Mouse (Mus musculus) stomach, embryonic 14.5 days (tissue): ENCODE data around the gene Carmil3. TPM values are rescaled to one million over a fixed set of nuclear protein-coding genes. Genes with fewer than 3 reads are reported as not detected.

Experiments used
- ATAC-seq: fragments of 200-750 bp; cut with Nextera tagmentation; 2 replicates; pipeline ENCODE4 v1.8.0; 2017; ENCODE audit warnings: low read depth, moderate TSS enrichment; ENCODE audit not compliant: insufficient number of reproducible peaks, insufficient read depth, low FRiP score
- H3K27ac ChIP-seq: fragments of 300-500 bp; sonication (generic); 2 replicates; pipeline ENCODE4 v1.5.1; 2014; ENCODE audit warnings: mild to moderate bottlenecking, low read length, moderate library complexity, mixed read lengths
- H3K27me3 ChIP-seq: fragments of 300-500 bp; sonication (generic); 2 replicates; pipeline ENCODE4 v1.6.1; 2014; ENCODE audit warnings: low read length, control low read depth, mixed read lengths; ENCODE audit not compliant: control insufficient read depth, insufficient read depth
- H3K36me3 ChIP-seq: fragments of 300-500 bp; sonication (generic); 2 replicates; pipeline ENCODE4 v1.6.1; 2014; ENCODE audit warnings: mild to moderate bottlenecking, control low read depth, low read length, moderate library complexity, mixed read lengths; ENCODE audit not compliant: control insufficient read depth, insufficient read depth
- H3K4me1 ChIP-seq: fragments of 300-500 bp; sonication (generic); 2 replicates; pipeline ENCODE4 v1.6.1; 2014; ENCODE audit warnings: low read length, control low read depth, mixed read lengths; ENCODE audit not compliant: control insufficient read depth, insufficient read depth
- H3K4me2 ChIP-seq: fragments of 300-500 bp; sonication (generic); replicated peaks from 2 replicates; pipeline ENCODE4 v1.6.1; 2014; ENCODE audit warnings: low read depth, low read length, control low read depth
- H3K4me3 ChIP-seq: fragments of 300-500 bp; sonication (generic); 2 replicates; pipeline ENCODE4 v1.5.1; 2014; ENCODE audit warnings: low read depth, low read length, control low read depth
- H3K9ac ChIP-seq: fragments of 300-500 bp; sonication (generic); replicated peaks from 2 replicates; pipeline ENCODE4 v1.6.1; 2014; ENCODE audit warnings: low read depth, mild to moderate bottlenecking, control low read depth, low read length, moderate library complexity, mixed read lengths
- H3K9me3 ChIP-seq: fragments of 300-500 bp; sonication (generic); 2 replicates; pipeline ENCODE4 v1.6.1; 2016; ENCODE audit warnings: low read depth, low read length, control low read depth; ENCODE audit not compliant: control insufficient read depth
- whole genome bisulfite sequencing: fragments of 180-500 bp; shearing (Covaris S2); extraction: QIAGEN DNeasy Blood & Tissue Kit; methylation state at CpG from one replicate; pipeline ENCODE4 v1.1.7; 2014; 5-methylcytosine and 5-hydroxymethylcytosine counted together
- polyA plus RNA-seq: library from polyadenylated mRNA; unstranded; fragments of >200 nt; fragmentation: Nextera tagmentation; extraction: Ambion mirVana; gene quantifications from 2 replicates; pipeline ENCODE4 v1.2.1, GENCODE M21; 2014

The Carmil3 gene
- polyA plus RNA-seq, 1 experiment from 2014 or later: 4.4 TPM

DNA sequence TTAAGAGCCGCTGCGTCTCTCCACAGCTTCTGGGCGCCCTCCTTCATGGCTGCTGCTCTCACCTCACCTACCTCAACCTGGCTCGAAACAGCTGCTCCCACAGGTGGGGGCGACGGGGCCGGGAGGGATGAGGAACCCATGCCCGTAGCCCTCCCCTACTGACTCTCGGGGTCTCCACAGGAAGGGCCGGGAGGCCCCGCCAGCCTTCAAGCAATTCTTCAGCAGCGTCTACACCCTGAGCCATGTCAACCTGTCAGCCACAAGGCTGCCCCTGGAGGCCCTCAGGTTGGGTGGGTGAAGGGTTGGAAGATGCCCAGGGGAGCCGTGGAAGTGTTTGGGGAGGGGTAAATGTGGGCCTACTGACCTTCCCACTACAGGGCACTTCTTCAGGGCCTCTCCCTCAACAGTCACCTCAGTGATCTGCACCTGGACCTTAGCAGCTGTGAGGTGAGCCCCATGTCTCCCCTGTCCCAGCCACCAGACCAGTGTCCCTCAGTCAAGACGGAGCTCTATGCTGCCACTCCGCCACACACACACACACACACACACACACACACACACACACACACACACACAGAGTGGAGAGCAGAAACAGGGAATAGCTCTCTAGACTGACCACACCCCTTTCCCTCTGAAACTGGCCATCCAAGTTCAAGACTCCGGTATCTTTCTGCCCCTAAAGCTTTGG, 6.5 kb downstream of the Carmil3 start:
- Histone ChIP-seq H3K4me1 (peaks cover under 1% of the 10 kb centered on the region; the same call in 1 of the 2 replicates), H3K9ac (no peak overlapping the region), H3K4me2 (no peak overlapping the region), H3K9me3 (no peaks in the 10 kb centered on the region), H3K36me3 (no peaks in the 10 kb centered on the region), H3K27me3 (no peaks in the 10 kb centered on the region), H3K4me3 (no peak overlapping the region), H3K27ac (no peak overlapping the region)
- ATAC-seq: peak; percentile 12; the same call in 1 of the 2 replicates
- 63% methylated on average over 16 of the region's 16 CpGs for WGBS

DNA sequence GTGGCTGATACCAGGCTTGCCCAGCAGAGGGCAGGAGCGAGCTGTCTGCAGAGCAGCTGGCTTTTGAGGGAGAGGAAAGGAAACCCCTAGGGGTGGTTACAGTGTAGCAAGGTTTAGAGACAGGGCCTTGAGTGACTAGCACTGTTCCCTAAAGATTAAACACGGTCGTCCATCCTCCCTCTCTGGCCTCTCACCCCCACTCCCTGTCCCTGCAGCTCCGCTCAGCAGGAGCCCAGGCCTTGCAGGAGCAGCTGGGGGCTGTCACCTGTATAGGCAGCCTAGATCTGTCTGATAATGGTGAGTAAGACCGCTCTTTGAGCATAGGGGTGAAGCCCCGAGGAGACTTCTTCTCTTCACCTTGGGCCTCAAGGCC, 7.0 kb downstream of the Carmil3 start:
- Histone ChIP-seq H3K27ac (no peak overlapping the region), H3K9ac (no peak overlapping the region), H3K9me3 (no peaks in the 10 kb centered on the region), H3K27me3 (no peaks in the 10 kb centered on the region), H3K4me1 (no peaks in the 10 kb centered on the region), H3K4me2 (no peak overlapping the region), H3K4me3 (no peak overlapping the region), H3K36me3 (no peaks in the 10 kb centered on the region)
- WGBS: 16% methylated on average over 6 of the region's 6 CpGs
- ATAC-seq: peak; percentile 70

DNA sequence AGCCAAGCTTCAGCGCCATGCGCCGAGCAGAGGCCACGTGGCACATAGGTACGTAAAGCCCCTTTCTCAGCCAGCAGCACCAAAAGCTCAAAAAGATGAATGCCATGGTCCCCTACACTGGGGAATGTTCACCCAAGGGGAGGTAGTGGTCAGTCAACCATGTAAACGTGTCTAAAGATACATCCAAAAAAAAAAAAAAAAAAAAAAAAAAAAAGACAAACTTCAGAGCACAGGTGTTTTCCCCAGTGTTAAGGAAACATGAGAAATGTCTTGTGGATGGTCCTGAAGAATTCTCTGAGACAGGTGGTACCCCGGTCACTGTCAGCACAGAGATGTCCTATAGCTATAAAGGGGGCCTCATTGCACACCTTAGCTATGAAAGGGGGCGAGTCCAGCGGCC, 15.2 kb downstream of the Carmil3 start:
- no peaks in the 10 kb centered on the region for H3K4me1 ChIP-seq
- H3K27ac ChIP-seq: no peak overlapping the region
- H3K4me3 ChIP-seq: no peak overlapping the region
- WGBS: 82% methylated on average over 9 of the region's 9 CpGs
- no peaks in the 10 kb centered on the region for H3K36me3 ChIP-seq
- ATAC-seq: no peak
- H3K9me3 ChIP-seq: no peaks in the 10 kb centered on the region
- no peak overlapping the region for H3K9ac ChIP-seq
- H3K27me3 ChIP-seq: no peaks in the 10 kb centered on the region
- H3K4me2 ChIP-seq: no peak overlapping the region

DNA sequence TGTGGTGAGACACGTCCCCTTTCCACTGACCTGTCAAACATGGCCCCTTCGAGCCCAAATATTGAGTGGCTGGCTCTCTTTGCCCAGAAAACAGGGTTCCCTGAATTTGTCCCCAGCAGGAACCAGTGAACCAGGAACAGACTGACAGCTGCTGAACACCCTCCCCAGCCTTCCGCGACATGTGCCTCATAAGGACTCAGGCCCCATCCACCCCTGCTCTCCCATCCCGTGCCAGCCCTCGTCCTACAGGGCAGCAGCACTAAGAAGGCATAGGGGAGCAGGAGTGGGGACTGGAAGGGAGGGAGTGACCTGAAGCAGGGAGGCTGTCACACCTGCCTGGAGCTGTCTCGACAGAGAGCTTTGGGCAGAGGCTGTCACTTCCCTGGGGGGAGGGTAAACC, 17.4 kb downstream of the Carmil3 start:
- H3K27ac ChIP-seq: no peak overlapping the region
- no peak overlapping the region for H3K4me3 ChIP-seq
- no peaks in the 10 kb centered on the region for H3K36me3 ChIP-seq
- H3K4me1 ChIP-seq: no peaks in the 10 kb centered on the region
- no peaks in the 10 kb centered on the region for H3K9me3 ChIP-seq
- no peak overlapping the region for H3K4me2 ChIP-seq
- 57% methylated on average over 7 of the region's 7 CpGs for WGBS
- H3K27me3 ChIP-seq: 0 out of 2 replicates have a peak, but pooled peaks cover 5% of the 10 kb centered on the region
- no peak for ATAC-seq
- H3K9ac ChIP-seq: no peak overlapping the region

DNA sequence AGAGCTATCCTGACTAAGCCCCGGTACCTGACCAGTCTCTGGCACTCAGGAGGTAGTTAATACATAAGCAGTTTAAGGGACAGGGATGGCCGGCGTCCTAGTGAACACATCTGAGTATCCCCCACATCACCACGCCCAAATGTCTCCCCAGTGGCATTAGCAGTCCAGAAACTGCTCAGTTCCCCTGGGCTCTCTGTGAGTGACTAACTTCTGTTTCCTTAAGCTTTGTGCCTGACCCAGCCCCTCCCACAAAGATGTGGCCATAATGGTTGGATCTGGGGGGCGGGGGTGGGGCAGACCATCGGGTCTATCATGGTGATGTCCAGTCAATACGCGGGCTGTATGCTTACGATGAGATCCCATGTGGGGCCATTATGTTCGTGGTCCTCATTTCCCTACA, 19.1 kb downstream of the Carmil3 start:
- no peaks in the 10 kb centered on the region for H3K9me3 ChIP-seq
- 0 out of 2 replicates have a peak, but pooled peaks cover 5% of the 10 kb centered on the region for H3K27me3 ChIP-seq
- 82% methylated on average over 10 of the region's 10 CpGs for WGBS

DNA sequence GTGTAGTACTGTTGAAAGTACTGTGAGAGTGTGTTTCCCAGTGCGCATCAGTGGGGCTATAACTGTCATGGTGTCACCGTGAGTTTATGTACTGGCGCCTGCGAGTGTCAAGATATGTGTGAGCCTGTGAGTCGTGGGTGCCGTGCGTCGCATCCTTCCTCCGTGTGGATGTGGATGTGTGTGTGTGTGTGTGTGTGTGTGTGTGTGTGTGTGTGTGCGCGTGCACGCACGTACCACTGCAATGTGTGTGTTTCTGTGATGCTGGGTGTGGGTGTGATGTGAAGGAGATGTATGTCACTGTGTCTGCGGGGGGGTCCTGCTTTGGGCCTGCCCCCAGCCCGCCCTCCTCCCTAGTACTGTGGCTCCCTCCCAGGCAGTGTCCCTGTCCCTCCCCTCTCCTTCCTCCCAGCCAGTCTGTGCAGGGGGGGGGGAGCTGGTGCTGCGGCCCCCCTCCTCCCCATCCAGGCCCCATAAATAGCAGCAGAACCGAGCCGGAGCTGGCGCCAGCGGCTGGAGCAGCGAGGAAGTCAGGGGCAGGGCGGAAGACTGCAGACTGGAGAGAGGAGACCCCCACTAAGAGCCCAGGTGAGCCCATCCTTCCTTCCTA, 19.8 kb downstream of the Carmil3 start, which contains the start of gene Cpne6:
Gene Cpne6 (plus strand): TSS at position 321 of the 607 bp plus-strand sequence.
- no peak within 1 kb of the TSS for H3K4me2 ChIP-seq
- no peak within 1 kb of the TSS for H3K9ac ChIP-seq
- H3K4me1 ChIP-seq: no peaks in the 10 kb centered on the region
- no peaks in the 10 kb centered on the region for H3K9me3 ChIP-seq
- no peak within 1 kb of the TSS for H3K27ac ChIP-seq
- 65% methylated on average over 22 of the region's 22 CpGs for WGBS
- H3K36me3 ChIP-seq: no peaks in the 10 kb centered on the region
- 0 out of 2 replicates have a peak, but pooled peaks cover 5% of the 10 kb centered on the region for H3K27me3 ChIP-seq
- ATAC-seq: 0 out of 2 replicates have a peak, but pooled peaks have one; percentile 30
- no peak within 1 kb of the TSS for H3K4me3 ChIP-seq

More for the DNA sequence above, 19.1 kb downstream of the Carmil3 start:
- no peaks in the 10 kb centered on the region for H3K4me1 ChIP-seq
- no peak overlapping the region for H3K9ac ChIP-seq
- ATAC-seq: no peak
- no peak overlapping the region for H3K4me3 ChIP-seq
- H3K27ac ChIP-seq: no peak overlapping the region
- H3K36me3 ChIP-seq: no peaks in the 10 kb centered on the region
- no peak overlapping the region for H3K4me2 ChIP-seq

DNA sequence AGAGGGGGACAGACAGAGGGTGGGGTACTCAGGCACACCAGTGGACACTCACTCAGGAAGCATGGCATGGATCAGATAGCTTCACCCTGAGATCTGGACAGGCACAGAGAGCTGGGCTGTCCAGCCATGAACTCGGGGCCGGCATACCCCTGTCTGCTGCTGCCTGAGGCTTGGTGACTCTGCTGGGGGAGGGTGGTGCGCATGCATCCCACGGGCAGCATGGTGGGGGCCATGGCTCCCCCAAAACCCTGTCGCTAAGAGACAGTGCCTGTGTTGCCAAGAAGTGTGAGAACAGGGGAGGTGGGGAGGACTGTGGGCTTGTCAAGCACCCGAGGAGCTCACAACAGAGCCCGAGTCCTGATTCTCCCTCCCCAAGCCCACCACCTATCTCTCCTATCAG, 20.6 kb downstream of the Carmil3 start:
- Histone ChIP-seq H3K4me1 (no peaks in the 10 kb centered on the region), H3K27ac (no peak overlapping the region), H3K9me3 (no peaks in the 10 kb centered on the region), H3K4me3 (no peak overlapping the region), H3K9ac (no peak overlapping the region), H3K4me2 (no peak overlapping the region), H3K27me3 (0 out of 2 replicates have a peak, but pooled peaks cover 5% of the 10 kb centered on the region), H3K36me3 (no peaks in the 10 kb centered on the region)
- 54% methylated on average over 7 of the region's 7 CpGs for WGBS
- ATAC-seq: 0 out of 2 replicates have a peak, but pooled peaks have one; percentile 15

DNA sequence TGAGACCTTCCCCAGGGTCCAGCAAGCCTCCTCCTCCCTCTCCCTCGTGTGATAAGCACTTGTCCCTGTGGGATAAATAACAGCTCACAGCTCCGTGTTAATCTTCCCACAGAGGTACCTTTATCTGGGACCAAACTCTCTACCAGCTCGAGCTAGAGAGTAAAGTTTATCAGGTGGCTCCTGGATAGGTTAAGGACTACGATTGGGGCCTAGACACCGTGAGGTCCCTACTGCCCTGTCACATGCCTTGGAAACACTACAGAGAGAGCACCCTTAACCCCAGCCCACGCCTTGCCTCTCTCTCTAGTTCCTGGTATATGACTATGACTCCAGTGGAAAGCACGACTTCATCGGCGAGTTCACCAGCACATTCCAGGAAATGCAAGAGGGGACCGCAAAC, 23.5 kb downstream of the Carmil3 start:
- no peaks in the 10 kb centered on the region for H3K9me3 ChIP-seq
- H3K4me3 ChIP-seq: no peak overlapping the region
- 0 out of 2 replicates have a peak, but pooled peaks cover 5% of the 10 kb centered on the region for H3K27me3 ChIP-seq
- no peak overlapping the region for H3K9ac ChIP-seq
- ATAC-seq: no peak
- H3K36me3 ChIP-seq: no peaks in the 10 kb centered on the region
- WGBS: 60% methylated on average over 10 of the region's 10 CpGs
- no peak overlapping the region for H3K4me2 ChIP-seq
- no peaks in the 10 kb centered on the region for H3K4me1 ChIP-seq
- H3K27ac ChIP-seq: no peak overlapping the region
